Mouse (Mus musculus): ENCODE data around the gene Anapc15-ps. TPM values are rescaled to one million over a fixed set of nuclear protein-coding genes. Genes with fewer than 3 reads are reported as not detected.

Anapc15-ps gene
- polyA plus RNA-seq, 1 experiment from 2014 or later = 0.45 TPM

DNA sequence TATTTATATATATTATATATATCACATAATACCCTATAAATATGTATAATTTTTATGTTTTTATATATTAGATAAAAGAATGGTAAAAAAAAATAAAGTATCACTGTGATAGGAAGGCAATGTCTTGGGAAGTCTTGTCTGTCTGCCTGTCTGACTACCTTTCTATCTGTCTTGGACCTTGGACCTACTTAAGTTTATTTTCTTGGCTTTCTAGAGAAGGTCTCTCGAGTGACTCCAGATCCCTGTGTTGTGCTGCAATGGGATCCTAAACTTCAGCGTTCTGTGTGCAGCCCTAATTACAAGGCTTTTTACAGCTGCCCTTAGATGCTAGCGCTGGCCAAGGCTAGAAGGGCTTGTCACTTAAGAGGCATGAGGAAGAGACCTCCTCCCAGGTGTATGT, 8.6 kb downstream of the Anapc15-ps start:
- ATAC-seq (ENCODE audit: borderline replicate concordance, extremely low read depth, low FRiP score, low TSS enrichment) = no peak
- Histone ChIP-seq H3K4me3 (no peak overlapping the region), H3K27me3 (no peaks in the 10 kb centered on the region), H3K9ac (no peak overlapping the region), H3K36me3 (no peaks in the 10 kb centered on the region), H3K27ac (no peak overlapping the region), H3K9me3 (no peaks in the 10 kb centered on the region), H3K4me2 (no peak overlapping the region), H3K4me1 (peaks cover 5% of the 10 kb centered on the region; the same call in 1 of the 2 replicates)
- 80% methylated on average over 3 of the region's 3 CpGs for WGBS

DNA sequence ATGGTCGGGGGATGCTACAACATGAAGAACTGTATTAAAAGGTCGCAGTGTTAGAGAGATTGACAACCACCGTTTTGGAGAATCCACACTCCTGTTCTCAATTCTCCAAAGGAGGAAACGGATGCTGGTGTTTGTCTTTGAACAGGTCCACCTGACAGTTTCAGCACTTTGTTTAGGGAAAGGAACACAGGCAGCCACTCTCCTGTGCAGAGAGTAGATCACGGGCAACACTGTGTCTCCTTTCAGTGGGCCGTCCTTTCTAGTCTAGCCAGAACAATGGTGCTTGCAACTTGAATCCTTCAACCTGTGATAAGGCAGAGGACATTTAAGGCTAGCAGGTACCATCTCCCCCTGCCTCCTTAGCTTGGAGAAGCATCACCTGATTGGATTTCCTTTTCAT, 12.9 kb downstream of the Anapc15-ps start:
- no peaks in the 10 kb centered on the region for H3K27me3 ChIP-seq
- H3K36me3 ChIP-seq = no peaks in the 10 kb centered on the region
- H3K4me2 ChIP-seq = no peak overlapping the region
- no peak overlapping the region for H3K4me3 ChIP-seq
- peaks cover 5% of the 10 kb centered on the region; the same call in 1 of the 2 replicates for H3K4me1 ChIP-seq
- H3K9ac ChIP-seq = no peak overlapping the region
- H3K27ac ChIP-seq = no peak overlapping the region
- ATAC-seq (ENCODE audit: borderline replicate concordance, extremely low read depth, low FRiP score, low TSS enrichment) = no peak
- no peaks in the 10 kb centered on the region for H3K9me3 ChIP-seq
- WGBS = 46% methylated on average over 6 of the region's 6 CpGs

DNA sequence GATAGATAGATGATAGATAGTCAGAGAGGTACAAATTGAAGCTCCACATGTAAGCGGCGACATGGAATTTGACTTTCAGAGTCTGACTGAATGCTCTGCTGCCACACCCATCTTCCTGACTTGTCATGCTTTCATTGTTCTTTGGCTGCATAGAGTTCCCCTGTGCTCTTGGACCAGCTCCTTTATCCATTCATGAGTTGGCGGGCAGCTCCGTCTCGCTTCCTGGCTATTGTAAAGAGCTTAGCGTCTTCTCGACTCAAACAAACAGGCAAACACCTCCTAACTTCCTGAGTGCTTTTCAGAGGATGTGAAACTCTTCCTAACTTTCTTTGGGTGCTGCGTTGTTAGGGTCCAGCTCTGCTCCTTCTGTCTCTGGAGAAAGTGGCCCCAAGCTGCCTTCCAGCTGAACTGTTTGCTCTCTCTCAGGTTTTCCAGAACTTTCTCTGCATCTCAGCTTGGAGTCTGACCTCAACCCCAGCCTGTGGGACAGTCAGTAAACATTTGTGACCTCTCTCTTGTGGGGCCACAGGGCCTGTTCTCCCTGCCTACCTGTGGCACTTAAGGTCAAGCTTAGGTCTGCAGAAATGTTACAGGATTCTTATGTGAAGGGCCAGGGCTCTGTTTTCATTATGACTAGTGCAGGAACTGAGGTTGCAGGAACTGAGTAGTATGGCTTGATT, 13.6 kb downstream of the Anapc15-ps start:
- WGBS = 59% methylated on average over 8 of the region's 8 CpGs
- H3K9ac ChIP-seq = no peak overlapping the region
- H3K4me2 ChIP-seq = no peak overlapping the region
- H3K9me3 ChIP-seq = no peaks in the 10 kb centered on the region
- H3K36me3 ChIP-seq = no peaks in the 10 kb centered on the region
- H3K4me1 ChIP-seq = peaks cover 5% of the 10 kb centered on the region; the same call in 1 of the 2 replicates
- peak overlapping the region; percentile 7; the same call in 1 of the 2 replicates for H3K27ac ChIP-seq
- H3K4me3 ChIP-seq = no peak overlapping the region
- H3K27me3 ChIP-seq = no peaks in the 10 kb centered on the region
- ATAC-seq (ENCODE audit: borderline replicate concordance, extremely low read depth, low FRiP score, low TSS enrichment) = no peak

DNA sequence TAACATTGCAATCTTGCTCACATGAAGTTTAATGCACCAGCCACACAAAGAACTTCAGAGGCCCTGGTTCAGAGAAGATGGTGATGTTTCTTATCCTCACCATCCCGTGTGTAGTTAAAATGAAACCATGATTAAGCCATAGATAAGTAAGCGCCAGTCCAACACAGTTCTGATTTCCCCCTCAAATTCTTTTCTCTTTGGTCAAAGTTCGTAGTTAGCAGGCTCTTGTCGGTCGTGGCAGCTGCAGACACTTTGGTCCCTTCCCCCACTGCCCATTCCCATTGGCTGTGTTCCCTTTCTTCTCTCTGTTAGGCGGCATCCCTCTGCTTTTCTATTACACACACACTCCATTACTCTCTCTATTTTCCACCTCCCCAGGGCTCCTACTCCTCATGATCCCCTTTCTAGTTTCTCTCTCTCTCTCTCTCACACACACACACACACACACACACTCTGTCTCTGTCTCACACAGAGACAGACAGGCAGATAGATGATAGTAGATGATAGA, 14.4 kb downstream of the Anapc15-ps start:
- no peak for ATAC-seq (ENCODE audit: borderline replicate concordance, extremely low read depth, low FRiP score, low TSS enrichment)
- WGBS = 28% methylated on average over 6 of the region's 6 CpGs
- Histone ChIP-seq H3K9ac (no peak overlapping the region), H3K4me3 (no peak overlapping the region), H3K27ac (no peak overlapping the region), H3K27me3 (no peaks in the 10 kb centered on the region), H3K36me3 (no peaks in the 10 kb centered on the region), H3K9me3 (no peaks in the 10 kb centered on the region), H3K4me2 (no peak overlapping the region), H3K4me1 (peaks cover 5% of the 10 kb centered on the region; the same call in 1 of the 2 replicates)

DNA sequence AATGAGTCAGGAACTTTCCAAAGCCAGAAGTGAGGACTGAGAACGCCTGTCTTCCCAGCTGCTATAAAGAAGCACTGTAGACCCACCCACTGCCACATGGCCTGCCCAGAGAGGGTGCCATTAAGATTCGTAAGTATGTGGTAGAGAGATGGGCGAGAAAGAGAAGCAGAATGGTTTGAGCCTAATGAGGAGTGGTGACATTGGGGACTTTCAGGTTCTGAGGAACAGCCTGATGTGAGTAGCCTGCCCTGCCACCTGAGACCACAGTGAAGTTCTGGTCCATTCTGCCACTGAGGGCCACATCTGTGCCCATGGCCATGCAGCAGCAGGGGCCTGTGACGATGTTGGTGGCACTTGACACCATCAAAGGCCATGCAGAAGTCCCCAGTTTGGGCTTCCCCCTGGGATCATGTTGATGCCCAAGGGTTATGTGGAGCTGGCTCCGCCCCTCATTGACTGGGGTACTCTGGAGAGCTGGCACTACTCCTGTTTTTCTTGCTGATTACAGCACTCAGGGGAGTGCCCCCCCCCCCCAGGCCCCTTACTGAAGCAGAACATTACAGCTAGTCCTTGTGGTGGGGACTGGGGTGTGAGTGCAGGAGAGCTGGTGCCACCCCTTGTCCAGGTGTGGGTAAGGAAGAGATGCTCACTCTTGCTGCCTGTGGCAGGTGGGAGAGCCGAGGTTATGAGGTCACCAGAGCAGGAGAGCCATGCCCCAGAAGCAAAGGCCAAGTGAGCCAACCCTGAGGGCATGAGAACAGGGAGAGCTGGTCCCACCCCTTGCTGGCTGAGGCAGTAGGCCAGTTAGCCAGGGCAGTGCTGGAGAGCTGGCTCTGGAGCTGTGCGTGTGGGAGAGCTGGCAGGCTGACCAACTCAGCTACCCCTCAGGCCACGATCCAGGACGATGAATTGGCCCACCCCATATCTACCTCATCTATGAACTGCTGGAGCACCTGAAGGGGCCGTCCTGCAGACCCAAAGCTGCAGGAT, 16.7 kb downstream of the Anapc15-ps start:
- Histone ChIP-seq H3K36me3 (no peaks in the 10 kb centered on the region), H3K4me2 (no peak overlapping the region), H3K27ac (no peak overlapping the region), H3K27me3 (no peaks in the 10 kb centered on the region), H3K4me3 (no peak overlapping the region), H3K9ac (no peak overlapping the region), H3K9me3 (no peaks in the 10 kb centered on the region), H3K4me1 (peaks cover 5% of the 10 kb centered on the region; the same call in 1 of the 2 replicates)
- 76% methylated on average over 10 of the region's 10 CpGs for WGBS
- peak; percentile 31; the same call in 1 of the 2 replicates for ATAC-seq (ENCODE audit: borderline replicate concordance, extremely low read depth, low FRiP score, low TSS enrichment)

DNA sequence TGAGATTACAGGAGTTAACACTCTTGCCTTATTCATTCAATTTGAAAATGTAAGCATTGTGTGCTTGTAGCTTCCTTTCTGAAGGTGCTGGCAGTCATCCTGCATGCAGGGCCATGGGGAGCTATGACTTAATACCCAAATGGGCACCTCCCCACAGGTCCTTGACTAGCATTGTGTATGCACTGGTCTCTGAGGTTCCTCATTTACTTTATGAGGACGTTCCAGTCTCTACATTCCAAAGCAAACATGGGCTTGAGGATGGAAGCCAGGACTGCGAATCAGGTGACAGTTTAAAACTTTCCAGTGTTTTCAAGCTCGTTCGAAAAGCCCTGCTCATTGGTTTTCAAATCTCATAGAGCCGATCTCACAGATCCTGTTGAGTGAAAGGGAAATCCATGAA, 21.1 kb downstream of the Anapc15-ps start:
- ATAC-seq (ENCODE audit: borderline replicate concordance, extremely low read depth, low FRiP score, low TSS enrichment) = no peak
- H3K36me3 ChIP-seq = no peaks in the 10 kb centered on the region
- no peaks in the 10 kb centered on the region for H3K27me3 ChIP-seq
- no peaks in the 10 kb centered on the region for H3K9me3 ChIP-seq
- no peak overlapping the region for H3K27ac ChIP-seq
- 85% methylated on average over 5 of the region's 5 CpGs for WGBS
- no peak overlapping the region for H3K4me3 ChIP-seq
- H3K4me2 ChIP-seq = no peak overlapping the region
- no peak overlapping the region for H3K9ac ChIP-seq
- H3K4me1 ChIP-seq = no peaks in the 10 kb centered on the region

DNA sequence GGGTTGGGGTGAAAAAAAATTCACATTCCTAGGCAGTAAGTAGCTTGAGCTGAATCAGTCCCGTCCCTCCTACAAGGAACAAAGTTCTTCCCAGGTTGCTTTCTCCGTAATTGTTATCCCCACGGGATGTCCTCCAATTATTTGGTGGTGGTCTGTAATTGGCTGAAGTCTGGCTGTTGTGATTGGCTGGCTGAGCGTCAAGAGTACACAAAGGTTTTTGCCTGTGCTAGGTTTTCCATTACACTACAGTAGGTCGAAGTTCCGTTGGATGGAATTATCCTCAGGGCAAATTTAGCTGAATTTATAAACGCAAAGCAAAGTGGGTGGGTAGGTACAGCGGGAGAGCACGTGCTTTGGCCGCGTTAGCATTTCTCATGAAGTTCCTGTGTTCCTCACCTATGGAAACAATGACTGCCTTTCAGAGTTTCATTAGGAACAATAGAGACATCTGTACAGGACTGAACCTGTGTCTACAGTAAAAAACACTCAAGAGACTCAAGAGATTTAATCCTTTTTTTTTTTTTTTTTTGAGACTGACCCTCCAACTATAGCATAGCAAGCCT, 24.8 kb downstream of the Anapc15-ps start:
- H3K4me1 ChIP-seq = 0 out of 2 replicates have a peak, but pooled peaks cover 4% of the 10 kb centered on the region
- H3K27ac ChIP-seq = no peak overlapping the region
- no peak overlapping the region for H3K9ac ChIP-seq
- no peaks in the 10 kb centered on the region for H3K36me3 ChIP-seq
- H3K27me3 ChIP-seq = no peaks in the 10 kb centered on the region
- H3K4me3 ChIP-seq = no peak overlapping the region
- H3K4me2 ChIP-seq = no peak overlapping the region
- WGBS = 86% methylated on average over 11 of the region's 11 CpGs
- ATAC-seq (ENCODE audit: borderline replicate concordance, extremely low read depth, low FRiP score, low TSS enrichment) = no peak
- H3K9me3 ChIP-seq = no peaks in the 10 kb centered on the region

DNA sequence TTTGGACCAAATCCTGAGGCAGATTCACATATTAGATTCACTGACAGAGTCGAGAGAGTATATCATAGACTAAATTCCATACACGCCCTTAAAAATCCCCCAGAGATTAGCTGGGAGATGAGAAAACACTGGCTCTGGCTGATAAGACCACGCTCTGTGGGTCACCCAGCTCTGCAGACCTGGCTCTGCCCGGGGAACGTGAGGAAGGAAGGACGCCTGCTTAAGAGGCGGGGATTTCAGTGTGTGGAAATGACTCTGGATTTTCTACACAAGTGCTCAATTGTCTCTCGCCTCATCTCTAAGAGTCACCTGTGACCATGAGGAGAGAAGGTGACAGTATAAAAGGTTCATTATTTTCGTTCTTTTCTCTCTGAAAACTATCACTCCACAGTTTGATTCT, 26.1 kb downstream of the Anapc15-ps start:
- H3K36me3 ChIP-seq = no peaks in the 10 kb centered on the region
- H3K4me3 ChIP-seq = no peak overlapping the region
- H3K4me2 ChIP-seq = no peak overlapping the region
- no peak overlapping the region for H3K27ac ChIP-seq
- WGBS = 46% methylated on average over 9 of the region's 9 CpGs
- H3K4me1 ChIP-seq = 0 out of 2 replicates have a peak, but pooled peaks cover 4% of the 10 kb centered on the region
- no peak for ATAC-seq (ENCODE audit: borderline replicate concordance, extremely low read depth, low FRiP score, low TSS enrichment)
- H3K27me3 ChIP-seq = no peaks in the 10 kb centered on the region
- H3K9ac ChIP-seq = no peak overlapping the region
- no peaks in the 10 kb centered on the region for H3K9me3 ChIP-seq

DNA sequence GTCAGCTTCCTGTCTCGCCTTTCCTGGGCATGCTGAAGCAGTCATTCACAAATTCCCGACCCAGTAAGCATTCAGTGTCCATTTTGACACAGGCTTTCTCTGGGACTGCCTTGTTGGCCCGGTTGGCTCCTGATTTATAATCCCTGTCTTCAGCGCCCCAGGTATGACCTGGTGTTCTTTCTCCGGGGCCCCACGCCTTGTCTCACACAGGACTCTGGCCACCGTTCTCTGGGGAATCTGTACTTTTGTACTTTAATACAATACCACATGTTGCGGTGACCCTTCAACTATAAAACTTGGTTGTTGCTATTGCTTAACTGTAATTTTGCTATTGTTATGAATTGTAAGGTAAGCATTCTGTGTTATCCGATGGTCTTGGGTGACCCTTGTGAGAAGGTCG, 26.7 kb downstream of the Anapc15-ps start:
- 87% methylated on average over 10 of the region's 10 CpGs for WGBS
- Histone ChIP-seq H3K27ac (no peak overlapping the region), H3K27me3 (no peaks in the 10 kb centered on the region), H3K4me1 (0 out of 2 replicates have a peak, but pooled peaks cover 4% of the 10 kb centered on the region), H3K36me3 (no peaks in the 10 kb centered on the region), H3K9me3 (no peaks in the 10 kb centered on the region), H3K4me2 (no peak overlapping the region), H3K4me3 (no peak overlapping the region), H3K9ac (no peak overlapping the region)
- ATAC-seq (ENCODE audit: borderline replicate concordance, extremely low read depth, low FRiP score, low TSS enrichment) = no peak

DNA sequence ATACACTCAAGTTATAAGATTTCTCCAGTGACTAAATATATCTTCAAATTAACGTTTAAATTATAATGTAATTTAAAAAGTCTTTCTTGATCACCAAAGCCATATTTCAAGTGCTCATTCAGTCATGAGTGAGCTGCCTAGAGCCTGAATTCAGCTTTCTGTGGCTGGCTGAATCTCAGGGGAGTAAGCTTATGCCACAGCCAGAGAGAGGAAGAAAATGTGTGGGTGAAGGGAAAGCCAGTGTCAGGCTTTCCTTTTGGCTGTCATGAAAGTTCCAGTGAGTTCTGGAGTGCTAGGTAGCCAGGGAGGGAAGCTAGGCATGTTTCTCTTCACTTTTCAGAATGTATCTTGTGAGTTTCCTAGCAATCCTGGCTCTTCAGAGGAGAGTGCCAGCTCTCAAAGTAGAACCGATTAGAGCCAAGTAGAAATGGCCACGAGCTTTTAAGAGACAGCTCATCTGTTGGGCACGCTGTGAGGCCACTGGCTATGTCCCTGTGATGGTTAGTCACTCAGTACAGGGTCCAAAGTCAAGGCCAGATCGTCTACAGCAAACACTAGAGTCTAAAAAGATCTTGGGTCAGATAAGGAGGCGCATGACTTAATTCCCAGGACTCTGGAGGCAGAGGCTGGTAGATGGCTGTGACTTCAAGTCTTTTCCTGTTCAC, 29.4 kb downstream of the Anapc15-ps start:
- H3K9me3 ChIP-seq = no peaks in the 10 kb centered on the region
- WGBS = 48% methylated on average over 6 of the region's 6 CpGs
- H3K4me1 ChIP-seq = peaks cover 7% of the 10 kb centered on the region; the same call in 1 of the 2 replicates
- no peak overlapping the region for H3K4me3 ChIP-seq
- H3K9ac ChIP-seq = no peak overlapping the region
- H3K27me3 ChIP-seq = no peaks in the 10 kb centered on the region
- no peak overlapping the region for H3K4me2 ChIP-seq
- no peaks in the 10 kb centered on the region for H3K36me3 ChIP-seq
- ATAC-seq (ENCODE audit: borderline replicate concordance, extremely low read depth, low FRiP score, low TSS enrichment) = no peak
- peak overlapping the region; percentile 25; the same call in 1 of the 2 replicates for H3K27ac ChIP-seq

DNA sequence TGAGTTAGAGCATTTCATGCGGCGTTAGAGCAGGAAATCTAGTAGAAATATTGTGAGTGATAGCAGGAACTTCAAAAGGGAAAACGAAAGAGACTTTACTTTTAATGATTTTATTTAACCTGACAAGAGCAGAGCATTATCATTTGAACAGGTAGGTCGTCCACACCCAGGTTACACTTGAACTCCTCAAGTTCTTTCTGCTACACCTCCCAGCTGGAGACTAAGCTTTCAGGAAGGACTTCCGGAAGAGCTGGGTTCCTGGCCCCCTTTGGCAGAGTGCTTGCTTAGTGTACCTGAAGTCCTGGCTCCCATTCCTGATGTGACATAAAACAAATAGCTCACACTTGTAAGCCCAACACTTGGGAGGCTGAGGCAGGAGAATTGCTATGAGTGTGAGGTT, 30.2 kb downstream of the Anapc15-ps start:
- Histone ChIP-seq H3K4me3 (no peak overlapping the region), H3K4me2 (no peak overlapping the region), H3K36me3 (no peaks in the 10 kb centered on the region), H3K27me3 (no peaks in the 10 kb centered on the region), H3K9me3 (no peaks in the 10 kb centered on the region), H3K9ac (no peak overlapping the region), H3K27ac (no peak overlapping the region), H3K4me1 (peaks cover 7% of the 10 kb centered on the region; the same call in 1 of the 2 replicates)
- ATAC-seq (ENCODE audit: borderline replicate concordance, extremely low read depth, low FRiP score, low TSS enrichment) = no peak
- WGBS = 68% methylated on average over 5 of the region's 5 CpGs

Data from lung, embryonic 15.5 days (tissue).